Comparison of ENCODE assay signal across 9 mouse cellular contexts in the genomic region with DNA sequence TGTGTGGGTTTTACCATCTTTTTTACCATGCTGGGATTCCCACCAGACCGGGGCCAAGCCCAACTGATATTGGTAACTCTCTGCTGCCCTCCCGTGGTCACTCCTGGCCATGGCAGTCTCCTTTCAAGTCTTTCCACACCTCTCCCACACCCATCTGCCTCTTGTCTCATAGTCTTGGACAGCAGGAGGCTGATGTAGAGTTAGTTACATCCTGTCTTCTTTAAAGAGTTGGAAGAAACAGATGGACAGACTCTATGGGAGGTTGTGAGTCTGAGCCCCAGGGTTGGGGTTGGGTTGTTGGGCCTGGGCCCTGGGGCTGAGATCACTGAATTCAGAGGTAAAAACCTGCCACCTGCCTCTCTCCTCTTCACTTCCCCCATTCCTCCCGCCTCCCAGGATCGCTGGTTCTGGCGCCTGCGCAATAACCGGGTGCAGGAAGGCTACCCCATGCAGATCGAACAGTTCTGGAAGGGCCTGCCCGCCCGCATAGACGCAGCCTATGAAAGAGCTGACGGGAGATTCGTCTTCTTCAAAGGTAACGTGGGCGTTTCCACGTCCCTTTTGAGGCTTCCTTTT. TPM values are rescaled to one million over a fixed set of nuclear protein-coding genes. Genes with fewer than 3 reads are reported as not detected.
A peak's percentile ranks its signal among the peaks of the same experiment; 100 is the strongest.
DNase-seq lines count a peak whose midpoint lies in the region; ATAC-seq lines count a peak whose summit lies in the region.
"Had no signal": no experiment of that assay in that cellular context is flagged by ENCODE, and none has a peak within 500 bp of the region (broad histone marks: within the 10 kb centered on the region; RNA-seq: fewer than 3 reads in every experiment).

No protein-coding gene starts in this region.

- H3K4me2 ChIP-seq in forebrain, embryonic 13.5 days, result no peak overlapping the region
- H3K4me2 ChIP-seq in limb, embryonic 11.5 days (ENCODE audit: low read depth, severe bottlenecking), result no peak overlapping the region
- H3K4me2 ChIP-seq: heart, embryonic 15.5 days had no signal

- H3K4me3 ChIP-seq in forebrain, embryonic 13.5 days, result no peak overlapping the region
- no peak overlapping the region for H3K4me3 ChIP-seq in limb, embryonic 11.5 days (ENCODE audit: low read depth, low read length)
- H3K4me3 ChIP-seq: heart, embryonic 15.5 days had no signal

- no peak overlapping the region for H3K27ac ChIP-seq in forebrain, embryonic 13.5 days
- no peak overlapping the region for H3K27ac ChIP-seq in limb, embryonic 11.5 days (replicated peaks; ENCODE audit: low read depth, low read length)
- H3K27ac ChIP-seq: heart, embryonic 15.5 days had no signal

- peak; percentile 14; the same call in 1 of the 2 replicates for ATAC-seq in forebrain, embryonic 13.5 days
- peak; percentile 77 for ATAC-seq in inflammation-experienced regulatory T-cells, adult 6 months
- ATAC-seq in limb, embryonic 11.5 days (ENCODE audit: insufficient number of reproducible peaks, low FRiP score, low TSS enrichment, low read depth), result no peak

- peak; percentile 47 to 76 for DNase-seq in urinary bladder, adult 18-20 months (ENCODE audit: low spot score in 2 of 2)
- DNase-seq in urinary bladder, postnatal 10 days (ENCODE audit: low spot score), result no peak
- DNase-seq in c-Kit-negative CD71-positive TER-119-positive erythroid progenitor cells, embryonic 14.5 days (ENCODE audit: low read depth, low spot score), result peak; percentile 58
- DNase-seq in limb, embryonic 11.5 days (ENCODE audit: low spot score), result peak; percentile 89
- peak; percentile 36 for DNase-seq in retina, adult 2 months (ENCODE audit: low read depth, low spot score)
- peak; percentile 80 for DNase-seq in thymus, postnatal 14 days

- WGBS in forebrain, embryonic 13.5 days, result 36% methylated on average over 16 of the region's 16 CpGs
- WGBS in limb, embryonic 11.5 days, result 34% methylated on average over 16 of the region's 16 CpGs

- no peaks in the 10 kb centered on the region for H3K9me3 ChIP-seq in forebrain, embryonic 13.5 days (replicated peaks)
- H3K9me3 ChIP-seq in limb, embryonic 11.5 days (ENCODE audit: control insufficient read depth, low read length), result no peaks in the 10 kb centered on the region
- H3K9me3 ChIP-seq: heart, embryonic 15.5 days had no signal

- no peaks in the 10 kb centered on the region for H3K27me3 ChIP-seq in forebrain, embryonic 13.5 days
- H3K27me3 ChIP-seq in limb, embryonic 11.5 days (ENCODE audit: control insufficient read depth, insufficient read depth, low read length), result no peaks in the 10 kb centered on the region

- H3K9ac ChIP-seq in forebrain, embryonic 13.5 days, result no peak overlapping the region
- H3K9ac ChIP-seq in limb, embryonic 11.5 days (ENCODE audit: low read length), result no peak overlapping the region
- H3K9ac ChIP-seq: heart, embryonic 15.5 days had no signal

- H3K36me3 ChIP-seq in forebrain, embryonic 13.5 days (ENCODE audit: poor library complexity, severe bottlenecking), result peaks cover 12% of the 10 kb centered on the region; the same call in 1 of the 2 replicates
- H3K36me3 ChIP-seq in limb, embryonic 11.5 days (ENCODE audit: control insufficient read depth, insufficient read depth, low read length), result no peaks in the 10 kb centered on the region
- H3K36me3 ChIP-seq: heart, embryonic 15.5 days had no signal

- H3K4me1 ChIP-seq in forebrain, embryonic 13.5 days, result no peaks in the 10 kb centered on the region
- H3K4me1 ChIP-seq in limb, embryonic 11.5 days (ENCODE audit: control insufficient read depth, insufficient read depth, low read length), result peaks cover 3% of the 10 kb centered on the region; the same call in 1 of the 2 replicates
- H3K4me1 ChIP-seq: heart, embryonic 15.5 days had no signal

RNA-seq across cellular contexts. Expression of a gene that starts 7.3 kb away (rescaled TPM):
- 19.4 and 20.3 TPM in 2 replicates for polyA plus RNA-seq in forebrain, embryonic 13.5 days (2015; fragmentation: Nextera tagmentation; extraction: Ambion mirVana)
- 10 to 100 TPM; 12.6 to 16.8 (median 15.9) TPM for polyA plus RNA-seq in inflammation-experienced regulatory T-cells, adult 6 months (2017; shearing (Covaris generic))
- 6.2 and 6.4 TPM in 2 replicates for polyA plus RNA-seq in limb, embryonic 11.5 days (2014; fragmentation: Nextera tagmentation; extraction: Ambion mirVana)

RNA-seq across cellular contexts. Expression of a gene that starts 14.8 kb away (rescaled TPM):
- polyA plus RNA-seq in forebrain, embryonic 13.5 days (2015; fragmentation: Nextera tagmentation; extraction: Ambion mirVana), result 164 and 171 TPM in 2 replicates
- polyA plus RNA-seq in inflammation-experienced regulatory T-cells, adult 6 months (2017; shearing (Covaris generic)), result 10 to 100 TPM; 65.0 to 78.8 (median 71.9) TPM
- polyA plus RNA-seq in limb, embryonic 11.5 days (2014; fragmentation: Nextera tagmentation; extraction: Ambion mirVana), result 201 and 215 TPM in 2 replicates

RNA-seq across cellular contexts. Expression of a gene that starts 22.7 kb away (rescaled TPM):
- 0.35 and 0.54 TPM in 2 replicates for polyA plus RNA-seq in forebrain, embryonic 13.5 days (2015; fragmentation: Nextera tagmentation; extraction: Ambion mirVana)
- polyA plus RNA-seq in inflammation-experienced regulatory T-cells, adult 6 months (2017; shearing (Covaris generic)), result not detected
- polyA plus RNA-seq in limb, embryonic 11.5 days (2014; fragmentation: Nextera tagmentation; extraction: Ambion mirVana), result 0.30 and 0.32 TPM in 2 replicates

RNA-seq across cellular contexts. Expression of a gene that starts 36.8 kb away (rescaled TPM):
- 5.1 and 5.8 TPM in 2 replicates for polyA plus RNA-seq in forebrain, embryonic 13.5 days (2015; fragmentation: Nextera tagmentation; extraction: Ambion mirVana)
- polyA plus RNA-seq in inflammation-experienced regulatory T-cells, adult 6 months (2017; shearing (Covaris generic)), result not detected
- not detected in 2 replicates for polyA plus RNA-seq in limb, embryonic 11.5 days (2014; fragmentation: Nextera tagmentation; extraction: Ambion mirVana)
